Mouse (Mus musculus) limb, embryonic 11.5 days (tissue): ENCODE data around the gene Abhd2. TPM values are rescaled to one million over a fixed set of nuclear protein-coding genes. Genes with fewer than 3 reads are reported as not detected.

Experiments used
- ATAC-seq: fragments of 200-750 bp; cut with Nextera tagmentation; 2 replicates; pipeline ENCODE4 v1.8.0; 2017; ENCODE audit warnings: low read depth; ENCODE audit not compliant: insufficient number of reproducible peaks, low FRiP score, low TSS enrichment
- DNase-seq: peaks from one replicate; pipeline ENCODE4 v3.0.0-alpha.2; 2015; ENCODE audit warnings: low spot score
- H3K27ac ChIP-seq: fragments of 300-500 bp; sonication (generic); replicated peaks from 2 replicates; pipeline ENCODE4 v1.5.1; 2014; ENCODE audit warnings: low read depth, mild to moderate bottlenecking, low read length
- H3K27me3 ChIP-seq: fragments of 300-500 bp; sonication (generic); 2 replicates; pipeline ENCODE4 v1.6.1; 2014; ENCODE audit warnings: mild to moderate bottlenecking, low read length, mixed read lengths; ENCODE audit not compliant: control insufficient read depth, insufficient read depth
- H3K36me3 ChIP-seq: fragments of 300-500 bp; sonication (generic); 2 replicates; pipeline ENCODE4 v1.6.1; 2014; ENCODE audit warnings: mild to moderate bottlenecking, low read length, moderate library complexity, mixed read lengths; ENCODE audit not compliant: control insufficient read depth, insufficient read depth
- H3K4me1 ChIP-seq: fragments of 300-500 bp; sonication (generic); 2 replicates; pipeline ENCODE4 v1.6.1; 2014; ENCODE audit warnings: low read length, mixed read lengths; ENCODE audit not compliant: control insufficient read depth, insufficient read depth
- H3K4me2 ChIP-seq: fragments of 300-500 bp; sonication (generic); 2 replicates; pipeline ENCODE4 v1.6.1; 2014; ENCODE audit warnings: low read depth, mild to moderate bottlenecking, moderate library complexity; ENCODE audit not compliant: severe bottlenecking
- H3K4me3 ChIP-seq: fragments of 300-500 bp; sonication (generic); 2 replicates; pipeline ENCODE4 v1.5.1; 2014; ENCODE audit warnings: low read depth, low read length
- H3K9ac ChIP-seq: fragments of 300-500 bp; sonication (generic); 2 replicates; pipeline ENCODE4 v1.6.1; 2014; ENCODE audit warnings: mild to moderate bottlenecking, low read length
- H3K9me3 ChIP-seq: fragments of 300-500 bp; sonication (generic); 2 replicates; pipeline ENCODE4 v1.6.1; 2016; ENCODE audit warnings: low read length; ENCODE audit not compliant: control insufficient read depth
- WGBS: fragments of 180-500 bp; shearing (Covaris S2); extraction: QIAGEN DNeasy Blood & Tissue Kit; methylation state at CpG from one replicate; pipeline ENCODE4 v1.1.7; 2014; 5-methylcytosine and 5-hydroxymethylcytosine counted together
- polyA plus RNA-seq: library from polyadenylated mRNA; unstranded; fragments of >200 nt; fragmentation: Nextera tagmentation; extraction: Ambion mirVana; gene quantifications from 2 replicates; pipeline ENCODE4 v1.2.1, GENCODE M21; 2014

The Abhd2 gene
- polyA plus RNA-seq, 1 experiment from 2014 or later, result 8.8 TPM

DNA sequence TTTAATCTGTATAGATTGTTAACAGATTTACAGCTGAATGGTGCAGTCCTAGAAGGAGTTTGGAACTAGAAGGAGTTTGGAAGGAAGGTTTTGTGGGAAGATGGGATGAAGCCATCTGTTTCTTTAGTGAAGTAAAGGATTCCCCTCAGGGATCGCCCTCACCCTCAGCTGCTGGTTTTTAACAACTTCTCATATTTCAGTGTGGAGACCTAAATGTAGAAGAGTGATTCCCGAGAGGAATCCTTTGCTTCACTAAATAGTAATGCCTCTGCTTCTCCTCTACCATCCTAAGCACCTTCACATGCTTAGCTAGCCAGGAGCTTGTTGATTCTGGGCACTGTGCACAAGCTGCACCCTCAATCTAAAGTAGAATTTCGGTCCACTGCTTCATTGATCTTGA is 118.5 kb downstream of the Abhd2 start:
- peak overlapping the region; percentile 77 for H3K9ac ChIP-seq
- 3% methylated on average over 3 of the region's 3 CpGs for WGBS
- no peaks in the 10 kb centered on the region for H3K27me3 ChIP-seq
- peak overlapping the region; percentile 64 for H3K4me3 ChIP-seq
- no peaks in the 10 kb centered on the region; the same call in 1 of the 2 replicates for H3K4me1 ChIP-seq
- no peaks in the 10 kb centered on the region for H3K36me3 ChIP-seq
- ATAC-seq (no peak), DNase-seq (no peak)
- peak overlapping the region; percentile 92 for H3K4me2 ChIP-seq
- H3K27ac ChIP-seq, result peak overlapping the region; percentile 60
- no peaks in the 10 kb centered on the region for H3K9me3 ChIP-seq

DNA sequence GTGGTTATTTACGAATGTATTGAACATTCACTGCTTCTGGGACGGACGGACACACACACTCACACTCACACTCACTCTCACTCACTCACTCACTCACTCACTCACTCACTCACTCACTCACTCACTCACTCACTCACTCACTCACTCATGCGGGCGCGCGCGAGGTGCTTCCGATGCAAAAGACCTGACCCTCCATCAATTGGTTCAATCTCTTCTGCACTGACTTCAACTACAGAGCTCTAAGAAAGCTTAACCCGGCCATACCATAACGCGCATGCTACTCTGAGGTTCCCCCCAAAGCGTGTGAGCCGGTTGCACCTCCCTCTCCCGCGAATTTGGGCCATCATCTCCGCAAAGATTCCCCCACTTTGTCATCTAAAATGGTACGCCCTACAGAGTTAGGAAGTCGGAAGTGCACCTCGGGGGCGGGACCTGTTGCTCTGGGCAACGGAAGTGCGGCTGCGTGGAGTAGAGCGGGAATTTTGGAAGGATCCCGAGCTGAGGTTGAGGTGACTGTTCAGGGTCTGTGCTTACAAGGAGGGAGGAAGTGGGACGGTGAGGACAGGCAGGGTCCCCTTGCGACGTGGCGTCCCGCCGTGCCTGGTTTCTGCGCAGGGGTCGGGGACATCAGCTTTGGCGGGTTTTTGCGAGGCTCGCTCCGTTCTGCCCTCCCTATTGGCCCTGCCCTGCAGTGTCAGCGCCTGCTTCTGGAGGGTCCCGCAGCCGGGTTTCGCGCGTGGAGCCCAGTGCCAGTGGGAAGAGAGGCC is 119.1 kb downstream of the Abhd2 start, which contains the start of gene Fanci:
Gene Fanci, plus strand, starts transcription at position 47 of the 767 bp plus-strand sequence.
- Histone ChIP-seq H3K9me3 (no peaks in the 10 kb centered on the region), H3K9ac (peak within 1 kb of the TSS; percentile 77), H3K27ac (peak within 1 kb of the TSS; percentile 60), H3K27me3 (no peaks in the 10 kb centered on the region), H3K4me3 (peak within 1 kb of the TSS; percentile 64), H3K36me3 (no peaks in the 10 kb centered on the region), H3K4me2 (peak within 1 kb of the TSS; percentile 92), H3K4me1 (no peaks in the 10 kb centered on the region; the same call in 1 of the 2 replicates)
- WGBS, result under 1% methylated on average over 44 of the region's 44 CpGs
- ATAC-seq, result peak; percentile 89
- DNase-seq, result peak; percentile 99

DNA sequence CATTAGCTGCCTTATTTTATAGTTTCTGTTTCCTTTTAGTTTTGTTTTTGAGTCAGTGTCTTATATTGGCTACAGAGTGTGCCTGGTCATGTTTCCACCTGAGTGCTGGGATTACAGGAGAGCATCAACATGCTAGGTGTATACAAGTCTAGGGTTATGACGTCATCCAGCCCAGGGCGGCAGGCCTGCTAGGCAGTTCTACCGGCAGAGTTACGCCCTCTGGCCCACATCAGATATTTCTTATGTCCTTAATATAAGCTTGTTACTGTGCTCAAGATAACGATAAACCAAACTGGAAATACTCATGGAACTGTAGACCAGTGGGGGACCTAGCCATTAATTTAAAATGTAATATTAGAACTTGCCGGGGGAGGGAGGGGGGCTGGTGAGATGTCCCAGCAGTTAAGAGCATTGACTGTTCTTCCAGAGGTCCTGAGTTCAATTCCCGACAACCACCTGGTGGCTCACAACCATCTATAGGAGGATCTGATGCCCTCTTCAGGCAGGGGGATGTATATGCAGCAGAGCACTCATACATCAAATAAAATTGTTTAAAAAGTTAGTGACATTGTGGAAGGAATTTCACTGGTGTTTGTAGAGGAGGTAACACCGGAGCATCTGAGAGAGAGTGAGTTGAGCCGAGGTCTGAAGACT is 120.0 kb downstream of the Abhd2 start:
- DNase-seq (no peak), ATAC-seq (no peak)
- Histone ChIP-seq H3K36me3 (no peaks in the 10 kb centered on the region), H3K9ac (no peak overlapping the region), H3K27ac (no peak overlapping the region; the same call in 1 of the 2 replicates), H3K4me2 (peak overlapping the region; percentile 92), H3K4me1 (no peaks in the 10 kb centered on the region; the same call in 1 of the 2 replicates), H3K27me3 (no peaks in the 10 kb centered on the region), H3K9me3 (no peaks in the 10 kb centered on the region), H3K4me3 (peak overlapping the region; percentile 64)
- 60% methylated on average over 9 of the region's 9 CpGs for WGBS

DNA sequence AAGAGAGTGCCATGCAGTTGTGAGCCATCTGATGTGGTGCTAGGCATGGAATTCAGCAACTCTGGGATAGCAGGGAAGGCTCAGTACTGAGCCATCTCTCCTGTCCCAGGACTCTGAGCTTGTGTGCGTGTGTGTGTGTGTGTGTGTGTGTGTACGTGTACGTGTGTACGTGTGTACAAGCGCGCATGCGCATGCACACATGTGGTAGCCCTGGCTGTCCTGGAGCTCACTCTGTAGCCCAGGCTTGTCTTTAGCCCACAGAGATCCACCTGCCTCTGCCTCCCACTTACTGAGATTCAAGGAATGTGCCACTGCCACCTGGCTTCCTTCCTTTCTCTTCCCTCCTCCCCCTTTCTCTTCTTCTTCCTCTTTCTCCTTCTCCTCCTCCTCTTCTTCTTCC is 120.9 kb downstream of the Abhd2 start:
- H3K4me3 ChIP-seq, result no peak overlapping the region
- no peaks in the 10 kb centered on the region for H3K9me3 ChIP-seq
- ATAC-seq (no peak), DNase-seq (no peak)
- no peak overlapping the region for H3K27ac ChIP-seq
- H3K36me3 ChIP-seq, result no peaks in the 10 kb centered on the region
- no peaks in the 10 kb centered on the region for H3K27me3 ChIP-seq
- no peak overlapping the region for H3K4me2 ChIP-seq
- WGBS, result 95% methylated on average over 7 of the region's 7 CpGs
- no peak overlapping the region for H3K9ac ChIP-seq
- no peaks in the 10 kb centered on the region; the same call in 1 of the 2 replicates for H3K4me1 ChIP-seq

DNA sequence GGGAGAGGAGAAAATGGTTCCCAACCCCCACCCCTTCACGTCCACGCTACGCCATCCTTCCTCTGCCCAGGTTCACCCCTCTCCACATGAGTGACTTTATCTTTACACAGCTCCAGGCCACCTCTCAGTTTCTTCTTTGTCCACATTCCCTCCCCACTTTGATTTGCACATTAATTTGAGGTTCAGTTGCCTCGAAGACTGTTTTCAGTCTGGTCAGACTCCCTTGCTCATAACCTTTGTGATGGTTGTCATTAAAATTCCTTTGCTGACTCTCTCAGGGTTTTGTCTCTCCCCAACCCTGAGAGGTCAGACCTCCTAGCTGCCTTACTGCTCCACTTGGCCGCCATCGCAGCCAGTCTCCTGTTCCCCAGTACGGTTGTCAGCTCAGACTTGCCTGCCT is 121.7 kb downstream of the Abhd2 start:
- no peaks in the 10 kb centered on the region for H3K27me3 ChIP-seq
- H3K4me1 ChIP-seq, result no peaks in the 10 kb centered on the region; the same call in 1 of the 2 replicates
- ATAC-seq (no peak), DNase-seq (no peak)
- H3K9me3 ChIP-seq, result no peaks in the 10 kb centered on the region
- no peaks in the 10 kb centered on the region for H3K36me3 ChIP-seq
- H3K27ac ChIP-seq, result no peak overlapping the region
- H3K4me2 ChIP-seq, result no peak overlapping the region
- no peak overlapping the region for H3K4me3 ChIP-seq
- WGBS, result 78% methylated on average over 7 of the region's 7 CpGs
- H3K9ac ChIP-seq, result no peak overlapping the region

DNA sequence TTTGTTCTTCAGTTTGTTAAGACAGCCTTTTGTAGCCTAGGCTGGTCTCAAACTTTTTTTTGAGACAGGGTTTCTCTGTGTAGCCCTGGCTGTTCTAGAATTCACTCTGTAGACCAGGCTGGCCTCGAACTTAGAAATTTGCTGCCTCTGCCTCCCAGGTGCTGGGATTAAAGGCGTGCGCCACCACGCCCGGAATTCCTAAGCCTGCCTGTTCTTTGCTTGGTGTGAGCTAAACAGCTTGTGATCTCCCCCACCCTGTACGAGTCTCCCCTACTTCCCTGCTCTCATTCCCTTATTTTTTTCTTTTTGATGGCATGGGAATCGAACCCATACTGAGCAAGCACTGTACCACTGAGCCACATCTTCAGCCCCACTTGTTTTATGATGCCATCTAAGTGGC is 122.2 kb downstream of the Abhd2 start:
- Histone ChIP-seq H3K4me2 (no peak overlapping the region), H3K27me3 (no peaks in the 10 kb centered on the region), H3K9ac (no peak overlapping the region), H3K4me3 (no peak overlapping the region), H3K27ac (no peak overlapping the region), H3K4me1 (no peaks in the 10 kb centered on the region; the same call in 1 of the 2 replicates), H3K36me3 (no peaks in the 10 kb centered on the region), H3K9me3 (no peaks in the 10 kb centered on the region)
- DNase-seq (no peak), ATAC-seq (no peak)
- WGBS, result 89% methylated on average over 7 of the region's 7 CpGs

DNA sequence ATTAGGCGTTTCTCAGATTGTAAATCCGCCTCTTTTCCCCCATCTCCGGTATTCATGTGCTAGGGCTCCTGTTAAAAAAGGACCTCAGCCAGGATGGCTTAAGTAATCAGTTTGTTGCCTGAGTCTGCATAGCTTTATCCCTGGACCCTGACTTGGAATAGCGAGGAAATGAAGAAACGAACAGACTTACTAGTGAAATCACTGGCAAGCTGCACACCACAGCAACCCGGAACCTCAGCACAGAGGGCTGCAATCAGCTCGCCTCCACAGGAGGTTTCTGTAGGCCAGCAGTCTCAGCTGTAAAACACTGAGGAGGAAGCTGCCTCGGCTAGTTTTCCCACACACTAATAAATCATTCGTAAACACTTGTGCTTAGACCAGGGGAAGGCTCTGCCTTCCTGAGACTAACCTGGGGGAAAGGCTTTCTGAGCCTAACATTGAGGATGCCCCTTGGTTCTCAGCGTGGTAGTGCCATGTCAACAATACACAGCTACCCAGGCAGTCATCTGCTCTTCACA is 124.5 kb downstream of the Abhd2 start:
- Histone ChIP-seq H3K4me3 (no peak overlapping the region), H3K4me1 (no peaks in the 10 kb centered on the region; the same call in 1 of the 2 replicates), H3K4me2 (no peak overlapping the region), H3K27ac (no peak overlapping the region), H3K36me3 (no peaks in the 10 kb centered on the region), H3K9me3 (no peaks in the 10 kb centered on the region), H3K27me3 (no peaks in the 10 kb centered on the region), H3K9ac (no peak overlapping the region)
- ATAC-seq (no peak), DNase-seq (no peak)
- WGBS, result 51% methylated on average over 10 of the region's 10 CpGs

DNA sequence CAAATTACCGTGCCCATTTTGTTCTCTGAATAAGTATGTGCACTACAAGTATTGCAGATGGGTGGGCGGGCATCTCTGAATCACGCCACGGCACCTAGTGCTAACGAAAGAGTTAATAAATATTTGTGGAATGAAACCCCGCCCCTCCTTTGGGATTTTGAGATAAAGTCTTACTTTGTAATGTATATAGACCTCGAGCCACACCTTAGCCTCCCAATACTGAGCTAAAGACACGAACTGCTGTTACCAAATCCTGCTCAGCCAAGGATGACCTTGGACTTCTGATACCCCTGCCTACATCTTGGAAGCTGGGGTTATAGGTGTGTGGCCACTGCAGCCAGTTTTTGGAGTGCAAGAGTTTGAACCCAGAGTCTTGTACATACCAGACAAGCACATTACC is 125.4 kb downstream of the Abhd2 start:
- Histone ChIP-seq H3K4me3 (no peak overlapping the region), H3K27me3 (no peaks in the 10 kb centered on the region), H3K4me2 (no peak overlapping the region), H3K9ac (no peak overlapping the region), H3K4me1 (no peaks in the 10 kb centered on the region), H3K27ac (no peak overlapping the region), H3K9me3 (no peaks in the 10 kb centered on the region), H3K36me3 (no peaks in the 10 kb centered on the region)
- ATAC-seq (no peak), DNase-seq (no peak)
- 85% methylated on average over 8 of the region's 8 CpGs for WGBS
